Comparison of ENCODE assay signal across 8 mouse cellular contexts in genomic region chr12:108792152-108792545, GRCm38 (mm10). TPM values are rescaled to one million over a fixed set of nuclear protein-coding genes. Genes with fewer than 3 reads are reported as not detected.
A peak's percentile ranks its signal among the peaks of the same experiment; 100 is the strongest.
DNase-seq lines count a peak whose midpoint lies in the region; ATAC-seq and TF ChIP-seq lines count a peak whose summit lies in the region.

No protein-coding gene starts in this region.

- H3K36me3 ChIP-seq in limb, embryonic 13.5 days: peaks cover 7% of the 10 kb centered on the region; the same call in 1 of the 2 replicates
- H3K36me3 ChIP-seq in midbrain, embryonic 15.5 days (replicated peaks): no peaks in the 10 kb centered on the region
- H3K36me3 ChIP-seq in spleen, adult 2 months (ENCODE audit: control insufficient read depth, insufficient read depth, low read length): no peaks in the 10 kb centered on the region

- H3K9ac ChIP-seq in limb, embryonic 13.5 days: peak overlapping the region; percentile 82
- H3K9ac ChIP-seq in midbrain, embryonic 15.5 days: peak overlapping the region; percentile 73

- TF ChIP-seq POLR2A in spleen, adult 2 months (IDR thresholded peaks at IDR 0.05; ENCODE audit: low read depth, low read length): peak; percentile 38

- H3K27me3 ChIP-seq in limb, embryonic 13.5 days: no peaks in the 10 kb centered on the region
- no peaks in the 10 kb centered on the region for H3K27me3 ChIP-seq in midbrain, embryonic 15.5 days (replicated peaks)
- H3K27me3 ChIP-seq in spleen, adult 2 months (ENCODE audit: control insufficient read depth, insufficient read depth, low read length): no peaks in the 10 kb centered on the region

- peak; percentile 38 for ATAC-seq in limb, embryonic 13.5 days (ENCODE audit: low FRiP score, low read depth)
- peak; percentile 57 for ATAC-seq in midbrain, embryonic 15.5 days (replicated peaks)

- TF ChIP-seq CTCF in spleen, adult 2 months (IDR thresholded peaks at IDR 0.05; ENCODE audit: extremely low read depth, insufficient read depth, insufficient read length, insufficient replicate concordance): no peak

- H3K4me1 ChIP-seq in limb, embryonic 13.5 days: peaks cover 32% of the 10 kb centered on the region
- peaks cover 40% of the 10 kb centered on the region for H3K4me1 ChIP-seq in midbrain, embryonic 15.5 days
- H3K4me1 ChIP-seq in spleen, adult 2 months (ENCODE audit: control insufficient read depth, insufficient read depth, insufficient read length): no peaks in the 10 kb centered on the region; the same call in 1 of the 2 replicates

- H3K4me2 ChIP-seq in limb, embryonic 13.5 days (replicated peaks): peak overlapping the region; percentile 67
- H3K4me2 ChIP-seq in midbrain, embryonic 15.5 days: peak overlapping the region; percentile 49

- H3K4me3 ChIP-seq in limb, embryonic 13.5 days: peak overlapping the region; percentile 99
- H3K4me3 ChIP-seq in midbrain, embryonic 15.5 days: peak overlapping the region; percentile 70
- H3K4me3 ChIP-seq in spleen, adult 2 months (ENCODE audit: extremely low read depth, insufficient read depth, insufficient read length): peak overlapping the region; percentile 93

- peak; percentile 80 for DNase-seq in layer of hippocampus, adult 11-12 months (ENCODE audit: low spot score)
- no peak for DNase-seq in layer of hippocampus, adult 9-10 months (ENCODE audit: low spot score)
- peak; percentile 91 for DNase-seq in embryo, embryonic 11 days
- DNase-seq in gastrocnemius, postnatal 36 days: peak; percentile 65 to 78
- DNase-seq in kidney, adult 11 months: peak; percentile 72
- peak; percentile 67 to 72 for DNase-seq in spleen, adult 2 months (ENCODE audit: low read depth in 1 of 2, low spot score in 2 of 2)

- peak overlapping the region; percentile 94 for H3K27ac ChIP-seq in limb, embryonic 13.5 days
- peak overlapping the region; percentile 99 for H3K27ac ChIP-seq in midbrain, embryonic 15.5 days
- peak overlapping the region; percentile 96 for H3K27ac ChIP-seq in spleen, adult 2 months (ENCODE audit: insufficient read depth, low read length)

- intact Hi-C loops in gastrocnemius, postnatal 36 days (cut with DNase I): no loop called here

- under 1% methylated on average over 51 of the region's 52 CpGs for WGBS in limb, embryonic 13.5 days
- WGBS in midbrain, embryonic 15.5 days: under 1% methylated on average over 52 of the region's 52 CpGs
- under 1% methylated on average over 52 of the region's 52 CpGs for WGBS in spleen, adult 2 months

- no peaks in the 10 kb centered on the region for H3K9me3 ChIP-seq in limb, embryonic 13.5 days
- H3K9me3 ChIP-seq in midbrain, embryonic 15.5 days: no peaks in the 10 kb centered on the region

RNA-seq across cellular contexts. Expression of gene Yy1, which starts 0.6 kb away (rescaled TPM):
- total RNA-seq in gastrocnemius, postnatal 36 days (2021): 10 to 100 TPM; 24.6 to 28.5 TPM
- 17.4 and 17.6 TPM in 2 replicates for polyA plus RNA-seq in limb, embryonic 13.5 days (2015; fragmentation: Nextera tagmentation; extraction: Ambion mirVana)
- polyA plus RNA-seq in midbrain, embryonic 15.5 days (2015; fragmentation: Nextera tagmentation; extraction: Ambion mirVana): 12.9 TPM in 2 replicates
- 15.2 and 21.0 TPM in 2 replicates for polyA plus RNA-seq in spleen, adult 2 months (2012; rRNA removed)

RNA-seq across cellular contexts. Expression of gene Slc25a29, which starts 43.5 kb away (rescaled TPM):
- total RNA-seq in gastrocnemius, postnatal 36 days (2021): 1 to 10 TPM; 7.3 to 9.2 TPM
- polyA plus RNA-seq in limb, embryonic 13.5 days (2015; fragmentation: Nextera tagmentation; extraction: Ambion mirVana): 14.8 and 16.2 TPM in 2 replicates
- polyA plus RNA-seq in midbrain, embryonic 15.5 days (2015; fragmentation: Nextera tagmentation; extraction: Ambion mirVana): 22.6 and 24.8 TPM in 2 replicates
- polyA plus RNA-seq in spleen, adult 2 months (2012; rRNA removed): 5.9 and 9.6 TPM in 2 replicates

RNA-seq across cellular contexts. Expression of gene Slc25a47, which starts 43.7 kb away (rescaled TPM):
- 1 to 10 TPM; 4.9 to 6.8 TPM for total RNA-seq in gastrocnemius, postnatal 36 days (2021)
- 13.6 and 15.9 TPM in 2 replicates for polyA plus RNA-seq in limb, embryonic 13.5 days (2015; fragmentation: Nextera tagmentation; extraction: Ambion mirVana)
- polyA plus RNA-seq in midbrain, embryonic 15.5 days (2015; fragmentation: Nextera tagmentation; extraction: Ambion mirVana): 8.7 and 10.3 TPM in 2 replicates
- 3.2 and 5.2 TPM in 2 replicates for polyA plus RNA-seq in spleen, adult 2 months (2012; rRNA removed)
